Mouse (Mus musculus): ENCODE measurements around the gene Parvb.

- TF ChIP-seq POLR2A (IDR thresholded peaks at IDR 0.05; ENCODE audit: low read depth, low read length) (no peak), CTCF (conservative IDR thresholded peaks at IDR 0.05; ENCODE audit: insufficient read depth, insufficient read length, low read depth, low read length) (no peak)
These were observed 21.9 kb downstream of the Parvb start for GRCm38 (mm10) chr15:84253757-84254156.

All from kidney, adult 2 months (tissue).